ENCODE assay signal across 37 mouse cellular contexts in the genomic region with DNA sequence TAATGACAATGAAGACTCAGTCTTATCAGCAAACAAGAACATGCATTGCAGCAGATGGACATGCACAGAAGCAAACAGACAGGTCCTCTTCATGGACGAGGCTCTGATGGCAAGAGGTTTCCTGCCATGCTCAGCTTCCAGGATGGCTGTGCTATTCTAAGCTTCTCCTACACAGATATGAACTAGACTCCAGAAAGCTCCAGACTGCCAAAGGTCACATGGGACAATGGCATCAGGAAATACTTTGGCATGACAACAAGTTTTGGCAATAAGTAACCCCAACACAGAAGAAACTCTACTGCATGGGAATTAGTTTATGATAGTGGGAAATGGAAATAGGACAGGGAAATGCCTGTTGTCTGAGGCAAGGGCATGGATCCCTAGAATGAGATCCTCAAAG. TPM values are rescaled to one million over a fixed set of nuclear protein-coding genes. Genes with fewer than 3 reads are reported as not detected.
A peak's percentile ranks its signal among the peaks of the same experiment; 100 is the strongest.
DNase-seq lines count a peak whose midpoint lies in the region; ATAC-seq and TF ChIP-seq lines count a peak whose summit lies in the region.
"Had no signal": no experiment of that assay in that cellular context is flagged by ENCODE, and none has a peak within 500 bp of the region (broad histone marks: within the 10 kb centered on the region; RNA-seq: fewer than 3 reads in every experiment).

No protein-coding gene starts in this region.

- H3K9me3 ChIP-seq in kidney, embryonic 15.5 days (replicated peaks) = no peaks in the 10 kb centered on the region
- H3K9me3 ChIP-seq: forebrain, embryonic 13.5 days; heart, embryonic 15.5 days; limb, embryonic 12.5 days; neural tube, embryonic 13.5 days had no signal

- H3K4me3 ChIP-seq in kidney, adult 2 months (ENCODE audit: insufficient read depth, low read depth, low read length) = no peak overlapping the region
- no peak overlapping the region for H3K4me3 ChIP-seq in kidney, embryonic 15.5 days (replicated peaks)
- no peak overlapping the region for H3K4me3 ChIP-seq in liver, adult 2 months (ENCODE audit: insufficient read depth, low read depth, low read length)
- H3K4me3 ChIP-seq in thymus, adult 2 months (ENCODE audit: control insufficient read depth, insufficient read depth, low read length) = no peak overlapping the region
- H3K4me3 ChIP-seq: erythroblast, embryonic 14.5 days; forebrain, embryonic 13.5 days; heart, embryonic 15.5 days; limb, embryonic 12.5 days; myocyte; neural tube, embryonic 13.5 days had no signal

- no peak for TF ChIP-seq CTCF in kidney, adult 2 months (conservative IDR thresholded peaks at IDR 0.05; ENCODE audit: insufficient read depth, insufficient read length, low read depth, low read length)
- no peak for TF ChIP-seq CTCF in liver, adult 2 months (IDR thresholded peaks at IDR 0.05; ENCODE audit: low read depth, low read length)
- TF ChIP-seq CTCF in thymus, adult 2 months (IDR thresholded peaks at IDR 0.05; ENCODE audit: borderline replicate concordance, control insufficient read depth, extremely low read depth, insufficient read depth, low read length, poor library complexity) = no peak

- H3K9ac ChIP-seq in kidney, embryonic 15.5 days = no peak overlapping the region
- no peak overlapping the region for H3K9ac ChIP-seq in liver, adult 2 months (ENCODE audit: low read depth, low read length)
- H3K9ac ChIP-seq: forebrain, embryonic 13.5 days; heart, embryonic 15.5 days; limb, embryonic 12.5 days; liver, embryonic 14.5 days; neural tube, embryonic 13.5 days had no signal

- TF ChIP-seq POLR2A in kidney, adult 2 months (IDR thresholded peaks at IDR 0.05; ENCODE audit: low read depth, low read length) = no peak
- no peak for TF ChIP-seq POLR2A in liver, adult 2 months (IDR thresholded peaks at IDR 0.05; ENCODE audit: extremely low read depth, insufficient read depth, low read length)
- no peak for TF ChIP-seq POLR2A in thymus, adult 2 months (IDR thresholded peaks at IDR 0.05; ENCODE audit: control insufficient read depth, extremely low read depth, insufficient read depth, low read length, poor library complexity)

- H3K4me1 ChIP-seq in kidney, adult 2 months (ENCODE audit: control insufficient read depth, insufficient read depth, low read length) = no peaks in the 10 kb centered on the region; the same call in 1 of the 2 replicates
- H3K4me1 ChIP-seq in kidney, embryonic 15.5 days = no peaks in the 10 kb centered on the region
- peaks cover 2% of the 10 kb centered on the region; the same call in 1 of the 2 replicates for H3K4me1 ChIP-seq in liver, adult 2 months (ENCODE audit: control insufficient read depth, insufficient read depth, low read length)
- no peaks in the 10 kb centered on the region for H3K4me1 ChIP-seq in thymus, adult 2 months (replicated peaks; ENCODE audit: control insufficient read depth, insufficient read depth, low read length)
- H3K4me1 ChIP-seq: forebrain, embryonic 13.5 days; heart, embryonic 15.5 days; limb, embryonic 12.5 days; neural tube, embryonic 13.5 days had no signal

- H3K27ac ChIP-seq in kidney, adult 2 months (ENCODE audit: insufficient read depth, low read depth, low read length) = no peak overlapping the region
- no peak overlapping the region for H3K27ac ChIP-seq in kidney, embryonic 15.5 days
- no peak overlapping the region for H3K27ac ChIP-seq in liver, adult 2 months (replicated peaks; ENCODE audit: insufficient read depth, low read depth, low read length)
- no peak overlapping the region for H3K27ac ChIP-seq in thymus, adult 2 months (ENCODE audit: control insufficient read depth, insufficient read depth, low read length)
- H3K27ac ChIP-seq: forebrain, embryonic 13.5 days; heart, embryonic 15.5 days; limb, embryonic 12.5 days; liver, embryonic 14.5 days; macrophage; neural tube, embryonic 13.5 days had no signal

- peak; percentile 72 for DNase-seq in kidney, adult 2 months
- DNase-seq in liver, adult 2 months (ENCODE audit: extremely low read depth, low read depth, low spot score) = peak; percentile 72
- DNase-seq in liver = no peak
- DNase-seq in thymus, adult 2 months = peak; percentile 0
- no peak for DNase-seq in thymus, postnatal 10 days (ENCODE audit: low spot score in 2 of 2)
- DNase-seq in B cell, adult 2 months = no peak
- DNase-seq: adrenal gland, adult 2 months; adrenal gland, postnatal 36 days; cerebellum, adult 18-20 months; cerebellum, postnatal 10 days; gastrocnemius, postnatal 10 days; kidney, postnatal 4 days; layer of hippocampus, postnatal 36 days; lung, adult 2 months; lung, postnatal 10 days; thymus, postnatal 14 days had no signal

- no peak overlapping the region for H3K4me2 ChIP-seq in kidney, embryonic 15.5 days
- H3K4me2 ChIP-seq: forebrain, embryonic 13.5 days; heart, embryonic 15.5 days; limb, embryonic 12.5 days; midbrain, embryonic 11.5 days; neural tube, embryonic 13.5 days had no signal

- no peaks in the 10 kb centered on the region for H3K79me2 ChIP-seq in liver, adult 2 months (ENCODE audit: control insufficient read depth, insufficient read depth, low read length)

- H3K27me3 ChIP-seq in kidney, adult 2 months (replicated peaks; ENCODE audit: control insufficient read depth, insufficient read depth, low read length) = no peaks in the 10 kb centered on the region
- H3K27me3 ChIP-seq in kidney, embryonic 15.5 days = no peaks in the 10 kb centered on the region
- no peaks in the 10 kb centered on the region for H3K27me3 ChIP-seq in liver, adult 2 months (ENCODE audit: control insufficient read depth, insufficient read depth, low read length)
- H3K27me3 ChIP-seq in thymus, adult 2 months (ENCODE audit: control insufficient read depth, insufficient read depth, low read length) = no peaks in the 10 kb centered on the region
- H3K27me3 ChIP-seq: forebrain, embryonic 13.5 days; heart, embryonic 15.5 days; limb, embryonic 12.5 days; neural tube, embryonic 13.5 days had no signal

- ATAC-seq in kidney, embryonic 15.5 days (replicated peaks; ENCODE audit: low FRiP score) = no peak
- ATAC-seq: forebrain, embryonic 13.5 days; hindbrain, embryonic 16.5 days had no signal

- no peaks in the 10 kb centered on the region for H3K36me3 ChIP-seq in kidney, adult 2 months (ENCODE audit: control insufficient read depth, insufficient read depth, low read length)
- H3K36me3 ChIP-seq in kidney, embryonic 15.5 days = no peaks in the 10 kb centered on the region
- no peaks in the 10 kb centered on the region for H3K36me3 ChIP-seq in liver, adult 2 months (ENCODE audit: control insufficient read depth, insufficient read depth, low read length)
- H3K36me3 ChIP-seq in thymus, adult 2 months (ENCODE audit: control insufficient read depth, insufficient read depth, low read length) = no peaks in the 10 kb centered on the region
- H3K36me3 ChIP-seq: heart, embryonic 15.5 days; limb, embryonic 12.5 days; neural tube, embryonic 13.5 days had no signal

- 53% methylated on average over 1 of the region's 1 CpGs for WGBS in kidney, adult 2 months
- 58% methylated on average over 1 of the region's 1 CpGs for WGBS in kidney, embryonic 15.5 days
- 53% methylated on average over 1 of the region's 1 CpGs for WGBS in liver, adult 2 months
- WGBS in thymus, adult 2 months = 97% methylated on average over 1 of the region's 1 CpGs

RNA-seq across cellular contexts. Expression of a gene that starts 10.4 kb away (rescaled TPM):
- polyA plus RNA-seq in kidney, adult 2 months (2012; rRNA removed) = 1.0 and 2.2 TPM in 2 replicates
- not detected in 2 replicates for polyA plus RNA-seq in kidney, embryonic 15.5 days (2015; fragmentation: Nextera tagmentation; extraction: Ambion mirVana)
- total RNA-seq in liver, adult 2 months (2014; rRNA removed) = 0.20 TPM in 1 of 2 replicates, not detected in the other
- polyA plus RNA-seq in liver, adult 2 months (2012; rRNA removed) = not detected in 2 replicates
- polyA plus RNA-seq in thymus, adult 2 months (2012; rRNA removed) = 0.91 and 1.7 TPM in 2 replicates
- total RNA-seq: midbrain, postnatal 0 days had no signal
- polyA plus RNA-seq: brain, embryonic 14.5 days; embryonic facial prominence, embryonic 14.5 days; erythroblast, embryonic 14.5 days; forebrain, embryonic 13.5 days; heart, embryonic 15.5 days; hindbrain, embryonic 11.5 days; hindbrain, embryonic 16.5 days; intestine, embryonic 14.5 days; limb, embryonic 12.5 days; liver, embryonic 14.5 days; macrophage; midbrain, embryonic 11.5 days; midbrain, postnatal 0 days; myocyte; neural tube, embryonic 13.5 days; stomach, embryonic 14.5 days had no signal

RNA-seq across cellular contexts. Expression of a gene that starts 15.5 kb away (rescaled TPM):
- not detected in 2 replicates for polyA plus RNA-seq in kidney, adult 2 months (2012; rRNA removed)
- 0.08 and 0.14 TPM in 2 replicates for polyA plus RNA-seq in kidney, embryonic 15.5 days (2015; fragmentation: Nextera tagmentation; extraction: Ambion mirVana)
- 0.09 TPM in 1 of 2 replicates, not detected in the other for total RNA-seq in liver, adult 2 months (2014; rRNA removed)
- not detected in 2 replicates for polyA plus RNA-seq in liver, adult 2 months (2012; rRNA removed)
- 0.09 and 0.19 TPM in 2 replicates for polyA plus RNA-seq in thymus, adult 2 months (2012; rRNA removed)
- total RNA-seq: gastrocnemius, postnatal 10 days; heart, postnatal 25 days; layer of hippocampus, postnatal 36 days; midbrain, postnatal 0 days had no signal
- polyA plus RNA-seq: adrenal gland, adult 2 months; brain, embryonic 14.5 days; cortical plate, adult 2 months; embryonic facial prominence, embryonic 14.5 days; erythroblast, embryonic 14.5 days; forebrain, embryonic 13.5 days; hindbrain, embryonic 11.5 days; hindbrain, embryonic 16.5 days; intestine, embryonic 14.5 days; limb, embryonic 12.5 days; lung, adult 2 months; midbrain, embryonic 11.5 days; midbrain, postnatal 0 days; myocyte; neural tube, embryonic 13.5 days had no signal

RNA-seq across cellular contexts. Expression of a gene that starts 30.8 kb away (rescaled TPM):
- not detected in 2 replicates for polyA plus RNA-seq in kidney, adult 2 months (2012; rRNA removed)
- not detected in 2 replicates for polyA plus RNA-seq in kidney, embryonic 15.5 days (2015; fragmentation: Nextera tagmentation; extraction: Ambion mirVana)
- not detected in 2 replicates for total RNA-seq in liver, adult 2 months (2014; rRNA removed)
- polyA plus RNA-seq in liver, adult 2 months (2012; rRNA removed) = not detected in 2 replicates
- 0.10 TPM in 1 of 2 replicates, not detected in the other for polyA plus RNA-seq in thymus, adult 2 months (2012; rRNA removed)
- total RNA-seq: adrenal gland, adult 2 months; adrenal gland, postnatal 36 days; gastrocnemius, postnatal 10 days; heart, postnatal 25 days; layer of hippocampus, postnatal 36 days; midbrain, postnatal 0 days had no signal
- polyA plus RNA-seq: adrenal gland, adult 2 months; brain, embryonic 14.5 days; cortical plate, adult 2 months; embryonic facial prominence, embryonic 14.5 days; erythroblast, embryonic 14.5 days; forebrain, embryonic 13.5 days; gonadal fat pad, adult 2 months; heart, embryonic 15.5 days; hindbrain, embryonic 11.5 days; hindbrain, embryonic 16.5 days; intestine, embryonic 14.5 days; limb, embryonic 12.5 days; liver, embryonic 14.5 days; lung, adult 2 months; macrophage; midbrain, embryonic 11.5 days; midbrain, postnatal 0 days; myocyte; neural tube, embryonic 13.5 days; stomach, embryonic 14.5 days; urinary bladder, adult 2 months had no signal

RNA-seq across cellular contexts. Expression of a gene that starts 42.4 kb away (rescaled TPM):
- not detected in 2 replicates for polyA plus RNA-seq in kidney, adult 2 months (2012; rRNA removed)
- not detected in 2 replicates for polyA plus RNA-seq in kidney, embryonic 15.5 days (2015; fragmentation: Nextera tagmentation; extraction: Ambion mirVana)
- total RNA-seq in liver, adult 2 months (2014; rRNA removed) = not detected in 2 replicates
- 0.04 TPM in 1 of 2 replicates, not detected in the other for polyA plus RNA-seq in liver, adult 2 months (2012; rRNA removed)
- 0.05 TPM in 1 of 2 replicates, not detected in the other for polyA plus RNA-seq in thymus, adult 2 months (2012; rRNA removed)
- total RNA-seq: gastrocnemius, postnatal 10 days; heart, postnatal 25 days; layer of hippocampus, postnatal 36 days; midbrain, postnatal 0 days had no signal
- polyA plus RNA-seq: adrenal gland, adult 2 months; brain, embryonic 14.5 days; cortical plate, adult 2 months; embryonic facial prominence, embryonic 14.5 days; erythroblast, embryonic 14.5 days; forebrain, embryonic 13.5 days; heart, embryonic 15.5 days; hindbrain, embryonic 11.5 days; hindbrain, embryonic 16.5 days; intestine, embryonic 14.5 days; limb, embryonic 12.5 days; lung, adult 2 months; macrophage; midbrain, embryonic 11.5 days; midbrain, postnatal 0 days; myocyte; neural tube, embryonic 13.5 days; stomach, embryonic 14.5 days; urinary bladder, adult 2 months had no signal

Comparison
In these comparisons a context has a peak if more than half of its experiments do, and no peak if none do; other contexts are left out.
1. DNase-seq: peak in kidney, adult 2 months (single experiment), liver, adult 2 months (single experiment) and thymus, adult 2 months (single experiment); none in liver (single experiment), thymus, postnatal 10 days (0 of 2) and B cell, adult 2 months (0 of 2).